Mouse (Mus musculus) spleen, postnatal 10 days (tissue): ENCODE results near the gene Zfp990.
"Not testable (repeated sequence)": the region's sequence is repeated elsewhere in the genome, so short reads cannot be mapped to it uniquely, and the experiment has no call there.

Source experiments
- DNase-seq, 2 experiments: peaks; one replicate each; pipeline ENCODE4 v3.0.0; 2021 to 2022; ENCODE audit warnings: low spot score in 2 of 2

The Zfp990 gene

DNA sequence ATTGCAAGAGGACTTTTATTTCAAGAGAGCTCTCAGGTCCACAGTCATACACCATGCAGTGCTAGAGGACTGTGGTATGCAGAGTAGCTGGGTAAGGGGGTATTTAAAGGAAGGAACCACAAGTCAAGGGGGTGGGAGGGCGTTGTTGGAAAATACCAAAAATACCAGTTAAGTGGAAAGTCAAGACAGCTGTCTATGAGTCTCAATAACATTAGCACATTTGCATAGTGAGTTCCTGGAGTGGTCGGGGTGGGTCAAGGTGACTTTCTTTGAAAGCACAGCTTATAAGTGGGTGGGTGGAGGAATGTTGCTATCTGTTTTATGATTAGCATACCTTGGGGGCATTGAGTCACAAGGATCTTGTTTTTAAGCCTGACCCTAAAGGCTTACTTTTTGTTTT lies 75.5 kb downstream of the Zfp990 start:
- DNase-seq: not testable (repeated sequence)
